Mouse (Mus musculus) macrophage (primary cell): ENCODE data around the gene Ppm1h. TPM values are rescaled to one million over a fixed set of nuclear protein-coding genes. Genes with fewer than 3 reads are reported as not detected.

Source experiments
- H3K27ac ChIP-seq: fragments of 350-480 bp; formaldehyde crosslinking; 2 replicates; pipeline ENCODE4 v1.9.0; 2021
- H3K36me3 ChIP-seq: fragments of 350-480 bp; formaldehyde crosslinking; 2 replicates; pipeline ENCODE4 v1.9.0; 2021; ENCODE audit errors: inconsistent target
- H3K4me3 ChIP-seq: fragments of 350-480 bp; formaldehyde crosslinking; 2 replicates; pipeline ENCODE4 v1.9.0; 2021; ENCODE audit errors: inconsistent target
- H3K79me2 ChIP-seq: fragments of 350-480 bp; formaldehyde crosslinking; 2 replicates; pipeline ENCODE4 v1.9.0; 2021; ENCODE audit errors: inconsistent target
- WGBS: methylation state at CpG from one replicate; pipeline ENCODE4 v1.1.7; 2026; ENCODE audit warnings: inconsistent platforms; ENCODE audit not compliant: missing documents; 5-methylcytosine and 5-hydroxymethylcytosine counted together
- polyA plus RNA-seq: library from polyadenylated mRNA; stranded (reverse); fragments of 250-400 nt; gene quantifications from 3 replicates; pipeline ENCODE4 v1.2.4, GENCODE M21; 2018; ENCODE audit warnings: inconsistent platforms

Gene Ppm1h
- polyA plus RNA-seq, 1 experiment from 2014 or later: 53.1 TPM

DNA sequence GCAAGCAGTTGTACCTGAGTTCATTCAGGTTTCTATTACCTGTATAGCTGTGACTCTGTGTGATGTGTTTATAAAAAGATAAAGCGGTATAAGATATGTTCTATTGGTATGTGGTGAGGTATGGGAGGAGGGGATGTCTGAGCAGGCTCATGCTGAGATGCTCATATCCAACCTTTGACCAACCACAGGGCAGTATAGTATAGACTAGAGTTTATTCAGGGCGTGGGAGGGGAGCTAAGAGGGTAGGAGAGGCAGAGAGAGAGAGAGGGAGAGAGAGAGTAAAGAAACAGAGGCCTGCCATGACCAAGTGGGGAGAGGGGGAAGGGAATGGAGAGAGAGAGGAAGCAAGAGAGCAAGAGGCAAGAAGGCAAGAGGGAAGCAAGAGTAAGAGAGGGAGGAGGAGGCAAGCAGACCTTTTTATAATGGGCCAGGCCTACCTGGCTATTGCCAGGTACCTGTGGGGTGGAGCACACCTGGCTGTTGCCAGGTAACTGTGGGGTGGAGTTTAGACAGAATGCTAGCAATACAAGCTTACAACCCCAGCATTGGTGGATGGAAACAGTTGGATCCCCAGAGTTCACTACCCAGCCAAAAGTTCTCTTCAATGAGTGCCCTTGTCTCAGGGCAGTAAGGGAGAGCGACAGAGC is 192.4 kb downstream of the Ppm1h start:
- WGBS: 93% methylated on average over 3 of the region's 3 CpGs
- H3K36me3 ChIP-seq: peaks cover 10% of the 10 kb centered on the region; the same call in 1 of the 2 replicates
- H3K27ac ChIP-seq: no peak overlapping the region
- H3K79me2 ChIP-seq: peaks cover 71% of the 10 kb centered on the region; the same call in 1 of the 2 replicates
- no peak overlapping the region for H3K4me3 ChIP-seq

DNA sequence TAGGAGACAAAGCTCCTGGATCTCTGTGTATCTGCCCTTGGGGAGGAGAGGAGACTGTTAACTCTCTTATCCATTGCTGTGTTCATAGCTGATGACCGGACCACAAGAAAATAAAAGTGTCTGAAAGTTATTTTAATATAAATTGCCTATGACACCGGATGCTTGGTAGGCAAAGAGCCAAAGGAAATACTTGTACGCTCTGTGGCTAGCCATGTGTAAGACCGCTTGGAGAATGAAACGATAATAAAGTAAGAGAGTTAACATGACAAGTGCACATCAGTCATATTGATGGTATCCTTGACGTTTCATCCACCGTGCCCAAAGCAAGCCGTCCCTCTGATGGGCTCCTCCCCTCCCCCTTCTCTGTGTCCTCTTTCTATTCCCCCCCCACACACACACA is 194.2 kb downstream of the Ppm1h start:
- Histone ChIP-seq H3K36me3 (peaks cover 12% of the 10 kb centered on the region; the same call in 1 of the 2 replicates), H3K27ac (no peak overlapping the region), H3K4me3 (no peak overlapping the region), H3K79me2 (peaks cover 60% of the 10 kb centered on the region; the same call in 1 of the 2 replicates)
- WGBS: 68% methylated on average over 8 of the region's 8 CpGs

DNA sequence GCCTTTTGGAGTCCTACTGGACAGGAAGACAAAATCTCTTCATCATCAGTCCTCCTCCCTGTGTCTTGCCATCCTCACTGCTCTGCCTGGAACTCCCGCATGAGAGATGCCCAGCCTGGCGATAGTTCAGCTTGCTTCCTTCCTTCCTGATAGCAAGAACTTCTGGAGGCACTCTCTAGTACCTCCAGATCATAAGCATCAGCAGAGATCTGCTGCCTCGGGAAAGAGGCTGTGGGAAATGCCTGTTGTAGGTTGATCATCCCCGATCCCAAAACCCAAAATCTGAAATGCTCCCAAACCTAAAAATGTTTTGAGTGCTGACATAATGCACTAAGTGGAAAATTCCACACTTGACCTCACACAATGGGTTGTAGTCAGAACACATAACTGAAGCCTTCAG is 198.4 kb downstream of the Ppm1h start:
- Histone ChIP-seq H3K36me3 (peaks cover 36% of the 10 kb centered on the region; the same call in 1 of the 2 replicates), H3K27ac (no peak overlapping the region), H3K4me3 (no peak overlapping the region), H3K79me2 (peaks cover 24% of the 10 kb centered on the region; the same call in 1 of the 2 replicates)
- WGBS: 83% methylated on average over 4 of the region's 4 CpGs

- 100% methylated on average over 2 of the region's 2 CpGs for WGBS
- H3K4me3 ChIP-seq: no peak overlapping the region
- peaks cover 36% of the 10 kb centered on the region; the same call in 1 of the 2 replicates for H3K36me3 ChIP-seq
- peaks cover 22% of the 10 kb centered on the region; the same call in 1 of the 2 replicates for H3K79me2 ChIP-seq
- H3K27ac ChIP-seq: no peak overlapping the region
Observed at GRCm38 (mm10) chr10:122877436-122877835, 198.9 kb downstream of the Ppm1h start.

GRCm38 (mm10) chr10:122881456-122881855 is 202.9 kb downstream of the Ppm1h start:
- H3K36me3 ChIP-seq: peaks cover 36% of the 10 kb centered on the region; the same call in 1 of the 2 replicates
- 96% methylated on average over 10 of the region's 10 CpGs for WGBS
- no peak overlapping the region for H3K4me3 ChIP-seq
- no peak overlapping the region for H3K27ac ChIP-seq
- no peaks in the 10 kb centered on the region; the same call in 1 of the 2 replicates for H3K79me2 ChIP-seq

DNA sequence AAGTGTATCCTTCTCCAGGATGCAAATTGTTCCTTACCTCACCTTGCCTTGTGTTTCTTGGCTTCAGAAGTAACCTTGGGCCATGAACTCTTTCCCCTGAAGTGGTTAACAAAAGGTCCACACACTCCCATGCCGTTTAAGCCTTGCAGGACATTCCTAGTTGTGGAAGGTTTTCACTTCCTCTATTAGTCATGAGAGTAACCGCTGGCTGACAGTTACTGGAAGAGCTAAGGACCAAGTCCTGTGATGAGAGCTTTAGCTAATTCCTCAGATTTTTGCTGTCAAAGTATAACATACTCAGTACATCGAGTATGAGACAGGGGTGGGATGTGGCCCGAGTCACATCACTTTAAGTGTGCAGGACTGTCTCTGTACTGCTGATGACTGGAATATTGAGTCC is 204.1 kb downstream of the Ppm1h start:
- Histone ChIP-seq H3K27ac (peak overlapping the region; percentile 51), H3K79me2 (no peaks in the 10 kb centered on the region; the same call in 1 of the 2 replicates), H3K4me3 (no peak overlapping the region), H3K36me3 (peaks cover 43% of the 10 kb centered on the region; the same call in 1 of the 2 replicates)
- 7% methylated on average over 4 of the region's 4 CpGs for WGBS

DNA sequence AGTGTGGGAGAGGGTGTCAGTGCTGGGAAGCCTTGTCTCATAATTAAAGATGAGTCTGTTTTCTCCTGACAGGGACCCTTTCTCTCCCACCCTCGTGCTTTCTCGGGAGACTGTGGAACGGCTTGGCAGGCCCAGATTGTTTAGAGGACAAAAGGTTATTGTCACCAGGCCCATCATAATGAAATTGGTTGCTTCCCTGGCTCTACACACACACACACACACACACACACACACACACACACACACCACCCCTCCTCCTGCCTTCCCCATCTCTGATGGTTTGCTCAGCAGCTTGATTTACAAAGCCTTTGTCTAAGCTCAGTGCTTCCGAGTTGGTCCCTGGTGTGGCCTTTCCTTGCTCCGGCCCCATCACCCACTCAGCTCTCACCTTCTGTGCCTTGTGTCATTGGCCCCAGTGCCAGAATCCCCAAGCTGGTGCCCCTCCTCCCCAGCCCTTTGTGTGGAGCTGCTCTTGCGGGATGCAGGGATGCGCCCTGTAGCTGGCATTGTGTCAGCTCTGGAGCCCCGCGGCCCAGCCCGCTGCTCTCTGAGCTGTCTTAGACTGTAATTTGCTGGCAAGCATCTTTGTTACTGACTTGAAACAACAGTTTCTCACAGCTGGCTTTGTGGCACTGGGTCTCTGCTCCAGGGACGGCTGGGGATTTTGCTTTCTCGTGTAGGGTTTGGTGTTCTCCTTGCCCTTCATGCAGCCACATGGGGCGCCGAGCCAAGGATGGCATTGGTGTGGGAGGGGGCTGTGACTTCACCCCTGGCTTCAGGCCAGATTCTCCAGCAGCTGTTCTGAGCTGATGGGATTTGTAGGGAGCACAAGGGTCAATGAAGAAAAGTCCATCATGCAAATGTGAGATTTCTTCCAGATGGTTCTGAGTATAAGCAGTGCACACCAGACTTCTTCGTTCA is 205.5 kb downstream of the Ppm1h start:
- H3K79me2 ChIP-seq: no peaks in the 10 kb centered on the region; the same call in 1 of the 2 replicates
- H3K27ac ChIP-seq: no peak overlapping the region
- WGBS: 90% methylated on average over 12 of the region's 15 CpGs
- peaks cover 32% of the 10 kb centered on the region; the same call in 1 of the 2 replicates for H3K36me3 ChIP-seq
- H3K4me3 ChIP-seq: no peak overlapping the region

DNA sequence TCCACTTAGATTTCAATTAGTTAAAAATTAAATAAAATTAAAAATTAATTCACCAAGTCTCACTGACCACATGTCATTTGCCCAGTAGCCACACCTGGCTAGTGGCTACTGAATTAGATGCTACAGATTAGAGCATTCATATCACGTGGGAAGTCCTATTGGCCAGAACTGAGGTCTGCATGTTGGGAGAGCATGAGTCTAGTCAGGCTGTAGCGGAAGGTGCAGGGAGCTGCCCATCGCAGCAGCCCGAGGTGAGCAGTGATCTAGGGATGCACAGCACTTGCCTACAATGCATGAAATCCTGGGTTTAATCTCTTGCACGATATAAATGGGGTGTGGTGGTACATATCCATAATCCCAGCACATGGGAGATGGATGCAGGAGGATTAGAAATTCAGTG is 206.7 kb downstream of the Ppm1h start:
- no peaks in the 10 kb centered on the region; the same call in 1 of the 2 replicates for H3K79me2 ChIP-seq

DNA sequence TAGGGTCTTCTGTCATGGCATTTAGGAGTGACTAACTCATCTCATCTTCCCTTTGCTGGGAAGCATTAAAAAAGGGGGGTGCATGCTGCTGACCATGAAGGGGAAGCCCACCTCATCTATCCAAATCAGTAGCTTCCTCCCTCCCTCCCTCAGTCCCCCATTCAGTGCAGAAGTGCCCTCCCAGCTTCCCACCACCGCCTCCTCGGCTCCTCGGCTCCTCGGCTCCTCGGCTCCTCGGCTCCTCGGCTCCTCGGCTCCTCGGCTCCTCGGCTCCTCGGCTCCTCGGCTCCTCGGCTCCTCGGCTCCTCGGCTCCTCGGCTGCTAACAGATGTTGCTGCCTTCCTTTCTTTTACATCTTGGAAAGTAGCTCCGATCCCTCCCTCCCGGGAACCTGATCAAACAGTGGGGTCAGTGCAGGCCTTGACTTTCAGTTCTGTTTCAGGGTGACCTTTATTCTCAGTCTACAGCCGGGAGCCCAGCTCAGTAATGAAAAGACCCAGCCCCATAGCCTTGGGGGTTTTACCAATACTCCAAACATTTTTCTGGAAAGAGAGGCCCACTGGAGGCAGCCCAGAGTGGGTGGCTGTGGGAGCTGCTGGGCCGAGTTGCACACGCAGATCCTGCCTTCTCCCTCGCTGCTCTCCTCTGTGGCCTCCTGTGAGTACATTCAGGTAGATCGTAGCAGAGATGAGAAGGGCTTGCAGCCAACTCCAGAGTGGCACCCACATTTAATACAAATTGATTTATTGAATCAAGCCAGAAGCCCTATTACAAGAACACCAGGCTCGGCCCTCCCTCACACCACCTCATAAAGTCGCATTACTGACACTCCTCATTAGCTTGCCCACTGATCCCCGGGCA is 207.7 kb downstream of the Ppm1h start:
- Histone ChIP-seq H3K4me3 (no peak overlapping the region), H3K27ac (no peak overlapping the region)

More for the DNA sequence above, 206.7 kb downstream of the Ppm1h start:
- Histone ChIP-seq H3K4me3 (no peak overlapping the region), H3K36me3 (peaks cover 27% of the 10 kb centered on the region; the same call in 1 of the 2 replicates), H3K27ac (no peak overlapping the region)
- 91% methylated on average over 5 of the region's 5 CpGs for WGBS

GRCm38 (mm10) chr10:122886916-122887527 is 208.5 kb downstream of the Ppm1h start:
- WGBS: 97% methylated on average over 14 of the region's 14 CpGs
- Histone ChIP-seq H3K36me3 (peaks cover 38% of the 10 kb centered on the region; the same call in 1 of the 2 replicates), H3K4me3 (no peak overlapping the region), H3K27ac (no peak overlapping the region), H3K79me2 (no peaks in the 10 kb centered on the region; the same call in 1 of the 2 replicates)

More for the DNA sequence above, 207.7 kb downstream of the Ppm1h start:
- Histone ChIP-seq H3K36me3 (peaks cover 35% of the 10 kb centered on the region; the same call in 1 of the 2 replicates), H3K79me2 (no peaks in the 10 kb centered on the region; the same call in 1 of the 2 replicates)
- 50% methylated on average over 26 of the region's 26 CpGs for WGBS

- Histone ChIP-seq H3K79me2 (no peaks in the 10 kb centered on the region; the same call in 1 of the 2 replicates), H3K4me3 (no peak overlapping the region), H3K36me3 (peaks cover 38% of the 10 kb centered on the region; the same call in 1 of the 2 replicates), H3K27ac (no peak overlapping the region)
- WGBS: 91% methylated on average over 9 of the region's 10 CpGs
Observed at GRCm38 (mm10) chr10:122887528-122888183, 209.1 kb downstream of the Ppm1h start.

- 98% methylated on average over 14 of the region's 14 CpGs for WGBS
- H3K27ac ChIP-seq: no peak overlapping the region
- H3K79me2 ChIP-seq: no peaks in the 10 kb centered on the region
- H3K4me3 ChIP-seq: no peak overlapping the region
- peaks cover 28% of the 10 kb centered on the region; the same call in 1 of the 2 replicates for H3K36me3 ChIP-seq
Observed at GRCm38 (mm10) chr10:122890682-122891350, 212.3 kb downstream of the Ppm1h start.
